Mouse (Mus musculus) heart, adult 8-10 months (tissue): Measurements from ENCODE around the gene Samd8. TPM values are rescaled to one million over a fixed set of nuclear protein-coding genes. Genes with fewer than 3 reads are reported as not detected.

Source experiments
- DNase-seq: peaks from one replicate; pipeline ENCODE4 v3.0.0; 2022; ENCODE audit warnings: low spot score
- total RNA-seq, 4 experiments: library from RNA; stranded (reverse); gene quantifications; 2 replicates each; pipeline ENCODE4 v1.2.4; 2022

Samd8 gene
- total RNA-seq, 4 experiments from 2014 or later = 29.6 to 38.3 (median 33.6) TPM

DNA sequence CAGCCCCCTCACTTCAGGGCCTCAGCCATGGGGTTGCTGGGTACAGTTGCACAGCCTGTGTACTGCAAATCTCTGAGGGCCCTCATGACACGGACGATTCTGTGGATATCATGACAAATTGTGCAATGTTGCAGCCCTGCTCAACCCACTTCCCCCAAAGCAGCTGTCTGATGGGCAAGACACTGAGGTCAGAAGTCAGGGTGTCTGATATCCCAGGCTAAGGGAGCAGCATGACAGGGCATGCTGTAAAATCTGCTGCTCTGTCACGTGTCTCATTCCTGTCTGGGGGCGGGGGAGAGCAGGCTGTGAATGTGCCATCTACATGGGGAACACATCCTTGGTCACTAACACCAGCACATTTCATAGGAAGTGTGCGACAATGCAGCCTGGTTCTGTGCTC, 5.2 kb upstream of the Samd8 start:
- no peak for DNase-seq

DNA sequence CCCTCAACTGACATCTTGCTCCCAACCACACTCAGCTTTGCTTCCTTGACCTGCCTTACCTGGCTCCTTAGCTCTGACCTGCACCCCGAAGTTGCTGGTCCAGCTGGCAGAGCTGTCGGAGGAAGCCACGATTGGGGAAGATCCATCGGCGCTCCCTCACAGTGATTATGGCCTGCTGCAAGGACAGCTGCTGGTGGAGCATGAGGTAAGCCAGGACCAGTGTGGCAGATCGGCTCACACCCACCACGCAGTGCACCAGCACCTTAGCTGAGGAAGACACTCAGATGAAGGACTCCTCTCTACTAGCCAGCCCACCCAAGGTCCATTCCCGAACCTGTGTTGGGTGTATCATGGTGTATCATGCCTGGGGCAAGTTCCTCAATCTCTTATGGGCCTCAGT, 4.1 kb upstream of the Samd8 start:
- DNase-seq = no peak

DNA sequence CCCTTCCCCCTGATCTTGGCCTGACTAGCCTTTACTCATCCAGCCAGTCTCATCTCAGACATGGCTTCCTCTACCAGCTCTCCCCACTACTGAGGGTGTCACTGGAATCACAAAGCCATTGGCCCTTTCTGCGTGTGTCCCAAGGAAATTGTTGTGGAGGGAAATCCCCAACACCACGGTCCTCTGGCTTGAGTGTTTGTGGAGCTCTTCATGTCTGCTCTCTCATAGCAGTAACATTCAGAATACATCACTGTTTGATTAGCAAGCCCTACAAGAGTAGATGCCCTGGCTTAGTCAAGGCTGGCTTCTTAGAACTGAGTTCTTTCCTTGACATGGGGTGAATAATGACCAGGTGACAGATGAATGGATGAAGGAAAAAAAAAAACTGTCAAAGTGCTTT, 3.5 kb upstream of the Samd8 start:
- DNase-seq = no peak

DNA sequence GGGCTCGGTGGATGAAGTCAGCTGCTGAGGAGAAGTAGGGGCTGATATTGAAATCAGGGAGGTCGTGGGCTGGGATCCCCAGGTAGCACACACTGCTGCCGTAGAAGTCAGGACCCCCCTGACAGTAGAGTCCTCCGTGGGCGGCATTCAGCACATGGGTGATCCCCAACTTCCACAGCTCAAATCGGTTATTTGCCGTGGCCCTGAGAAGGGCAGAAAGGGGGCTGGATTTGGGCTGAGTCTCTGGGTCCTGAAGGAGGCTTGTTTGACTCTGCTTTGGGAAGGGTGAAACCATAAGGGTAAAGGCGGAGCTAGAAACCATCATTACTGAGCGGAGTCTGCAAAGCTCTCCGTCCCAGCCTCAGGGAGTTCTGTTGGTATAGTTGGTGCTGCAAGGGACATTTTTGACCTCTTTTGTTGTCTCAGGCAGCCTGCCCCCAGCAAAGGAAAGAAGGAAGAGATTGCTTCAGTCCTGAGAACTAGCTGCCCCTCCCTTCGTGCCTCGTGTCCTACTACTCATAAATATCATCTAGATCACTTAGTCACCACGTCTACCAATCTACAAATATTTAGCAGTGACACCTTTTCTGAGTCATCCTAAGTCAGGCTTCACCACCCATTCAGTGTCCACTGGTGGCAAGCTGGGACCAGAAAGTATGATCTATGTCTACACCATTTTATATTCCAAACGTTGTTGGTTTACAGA, 2.7 kb upstream of the Samd8 start:
- no peak for DNase-seq

DNA sequence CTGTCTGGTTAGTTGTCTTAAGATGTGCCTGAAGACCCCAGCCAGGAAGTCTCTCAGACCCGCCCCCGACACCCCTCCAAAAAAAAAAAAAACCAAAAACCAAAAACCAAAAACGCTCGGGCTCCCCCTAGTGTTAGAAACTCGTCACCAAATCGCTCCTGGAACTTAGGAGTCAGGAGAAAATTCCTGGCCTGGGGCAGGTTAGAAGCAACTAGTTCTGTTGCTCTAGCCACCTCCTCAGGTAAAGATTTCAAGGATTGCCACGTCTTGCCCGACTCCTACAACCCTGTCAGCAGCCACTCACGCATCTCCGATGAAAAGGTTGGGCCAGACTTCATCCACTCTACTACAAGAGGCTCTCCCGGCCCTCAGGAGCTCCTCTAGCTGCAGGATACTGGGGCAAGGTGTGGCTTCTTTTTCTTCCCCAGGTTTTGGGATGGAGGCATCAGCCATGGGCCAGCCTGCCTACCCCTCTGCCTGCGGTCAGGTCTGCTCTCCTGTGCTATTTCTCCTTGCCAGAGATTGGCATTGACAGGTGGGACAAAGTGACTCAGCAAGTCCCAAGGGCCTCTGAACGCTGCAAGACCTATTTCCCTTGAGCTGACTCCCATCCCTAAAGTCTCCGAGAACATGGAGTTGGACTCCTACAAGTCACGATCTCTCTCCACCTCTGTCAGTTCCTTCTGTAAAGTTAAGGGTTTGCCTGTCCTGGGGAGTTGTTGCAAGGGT, 2.0 kb upstream of the Samd8 start:
- DNase-seq = peak; percentile 35

DNA sequence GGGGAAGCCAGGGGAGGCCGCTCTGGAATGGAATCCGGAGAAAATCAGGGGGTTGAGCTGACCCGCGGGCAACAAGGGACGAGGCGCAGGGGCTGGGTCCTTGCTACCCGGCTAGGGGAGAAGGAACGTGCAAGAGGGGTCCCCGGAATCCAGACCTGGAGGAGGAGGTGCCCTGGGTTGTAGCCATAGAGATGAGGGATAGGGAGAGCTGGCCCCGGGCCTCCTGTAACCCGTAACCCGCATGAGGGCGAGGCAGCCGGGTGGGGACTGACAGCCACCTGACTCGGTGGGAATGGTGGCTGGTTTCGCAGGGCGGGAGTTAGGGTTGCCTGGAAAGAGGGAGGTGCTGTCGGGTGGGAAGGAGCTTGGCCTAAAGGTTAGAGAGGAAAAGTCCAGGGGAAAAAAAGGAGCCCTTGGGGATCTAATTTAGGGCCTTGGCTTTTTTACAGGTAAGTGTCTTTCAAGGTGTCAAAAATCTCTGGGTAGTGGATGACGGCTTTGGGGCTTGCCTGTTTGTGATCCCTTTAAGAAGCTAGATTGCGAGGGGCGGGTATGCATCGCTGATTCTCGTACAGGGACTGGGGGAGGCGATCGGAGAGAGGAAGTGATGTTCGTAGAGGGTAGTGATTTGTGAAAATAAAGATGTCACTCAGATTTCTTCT, 681 bp downstream of the Samd8 start, which contains the start of gene Dusp13:
Gene Dusp13, minus strand, starts transcription at position 301 of the 662 bp plus-strand sequence.
- peak; percentile 65 for DNase-seq

DNA sequence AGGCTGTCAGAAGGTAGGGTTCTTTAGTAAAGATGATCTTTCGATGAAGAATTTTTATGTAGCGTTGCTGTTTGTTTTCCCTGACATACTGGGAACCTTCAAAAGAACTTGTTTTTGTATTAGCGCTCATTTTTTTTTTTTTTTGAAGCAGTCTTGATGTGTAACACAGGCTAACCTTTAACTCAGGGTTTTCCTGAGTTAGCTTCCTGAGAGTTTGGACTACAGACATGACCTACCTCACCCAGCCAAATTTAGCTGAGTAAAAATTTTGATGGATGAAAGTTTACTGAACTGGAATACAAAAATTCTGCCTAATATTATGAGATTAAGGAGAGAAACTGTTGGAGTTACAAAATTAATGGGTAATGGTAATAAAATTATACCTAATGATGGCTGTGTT, 2.1 kb downstream of the Samd8 start:
- DNase-seq = no peak

DNA sequence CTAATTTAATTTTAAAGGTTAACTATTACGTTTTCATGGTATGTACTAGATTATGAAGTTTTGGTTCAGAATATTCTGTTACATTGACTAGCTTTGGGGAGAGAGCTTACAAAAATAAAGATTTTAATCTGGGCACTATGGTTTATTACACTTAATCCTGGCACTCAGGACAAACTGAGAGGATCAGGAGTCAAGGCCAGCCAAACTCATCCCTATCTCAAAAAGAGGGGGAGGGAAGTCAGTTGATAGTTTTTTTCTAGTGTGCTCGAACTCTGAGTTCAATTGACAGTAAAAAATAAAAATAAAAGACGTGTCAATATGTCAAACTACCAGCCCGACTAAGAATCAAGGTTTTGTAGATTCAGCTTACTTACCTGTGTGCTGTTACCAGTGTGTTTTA, 3.0 kb downstream of the Samd8 start:
- DNase-seq = no peak

DNA sequence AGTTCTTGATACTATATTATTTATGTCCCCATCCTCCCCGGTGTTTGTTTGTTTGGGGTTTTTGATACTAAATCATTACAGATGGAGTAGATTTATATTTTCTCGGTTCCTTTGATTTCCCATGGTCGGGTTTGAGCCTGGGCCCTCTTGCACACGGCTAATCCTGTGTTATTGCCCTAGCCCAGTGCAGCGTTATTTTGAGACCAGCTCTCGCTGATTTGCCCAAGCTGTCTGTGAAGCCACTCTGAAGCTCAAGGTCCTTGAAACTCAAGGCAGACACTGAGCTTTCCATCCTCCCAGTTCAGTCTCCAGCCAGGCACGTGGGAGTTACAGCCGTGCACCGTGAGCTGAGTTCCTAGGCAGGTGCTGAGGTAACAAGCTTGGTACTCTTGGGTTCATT, 11.2 kb downstream of the Samd8 start:
- no peak for DNase-seq

DNA sequence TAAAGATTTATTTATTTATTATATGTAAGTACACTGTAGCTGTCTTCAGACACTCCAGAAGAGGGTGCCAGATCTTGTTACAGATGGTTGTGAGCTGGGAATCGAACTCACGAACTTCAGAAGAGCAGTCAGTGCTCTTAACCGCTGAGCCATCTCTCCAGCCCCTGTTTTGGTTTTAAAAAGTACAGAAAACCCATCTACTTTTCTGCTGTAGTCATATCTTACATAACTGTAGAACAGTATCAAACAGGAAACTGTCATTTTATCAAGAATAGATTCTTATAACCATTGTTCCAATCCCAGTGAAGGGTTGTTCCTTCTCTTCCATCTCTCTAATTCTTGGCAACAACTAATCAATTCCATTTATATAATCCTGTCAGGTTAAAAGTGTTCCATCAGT, 13.4 kb downstream of the Samd8 start:
- no peak for DNase-seq

DNA sequence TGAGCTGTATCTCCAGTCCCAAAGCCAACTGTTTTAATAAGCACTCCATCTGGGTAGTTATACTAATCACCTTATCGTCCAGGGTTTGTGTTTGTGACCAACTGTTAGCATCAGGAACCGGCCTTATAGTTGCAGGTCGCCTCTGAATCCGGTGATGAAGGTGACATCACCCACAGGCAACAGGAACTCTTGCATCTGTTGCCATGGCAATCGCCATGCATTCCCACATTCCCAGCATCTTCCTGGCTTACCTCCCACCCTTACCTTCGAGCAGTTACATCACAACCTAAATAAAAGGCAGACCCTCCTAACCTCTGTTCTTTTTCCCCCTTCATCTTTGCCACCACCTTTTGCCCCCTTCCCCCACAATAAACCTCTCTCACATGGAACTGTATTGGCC, 14.3 kb downstream of the Samd8 start:
- DNase-seq = no peak

DNA sequence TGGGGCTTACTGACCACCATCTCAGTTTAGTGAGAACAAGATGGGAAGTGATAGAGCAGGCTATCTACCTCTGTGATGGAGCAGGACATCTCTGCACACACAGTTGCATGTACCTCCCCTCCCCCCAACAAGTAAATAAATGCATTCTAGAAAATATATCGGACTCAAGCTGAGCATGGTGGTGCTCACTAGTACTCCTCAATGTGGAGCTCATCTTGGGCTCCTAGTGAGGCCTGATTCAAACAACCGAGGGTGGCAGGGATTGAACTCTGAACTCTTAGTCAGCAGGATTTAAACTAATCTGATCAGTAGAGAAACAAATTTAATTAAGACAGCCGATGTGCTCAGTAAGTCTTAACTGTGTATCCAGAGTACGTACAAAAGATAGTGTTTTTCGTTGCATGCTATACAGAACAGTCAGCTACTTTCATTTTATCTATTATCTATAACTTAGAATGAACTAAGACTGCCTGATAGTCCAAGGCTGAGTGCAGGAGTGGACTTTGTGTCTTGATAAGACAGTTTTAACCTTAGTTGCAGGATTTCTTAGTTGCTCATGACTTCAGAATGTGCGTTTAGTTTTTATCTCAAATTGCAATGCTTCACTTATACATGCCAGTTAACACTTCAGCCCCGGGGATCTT, 15.5 kb downstream of the Samd8 start:
- DNase-seq = no peak

DNA sequence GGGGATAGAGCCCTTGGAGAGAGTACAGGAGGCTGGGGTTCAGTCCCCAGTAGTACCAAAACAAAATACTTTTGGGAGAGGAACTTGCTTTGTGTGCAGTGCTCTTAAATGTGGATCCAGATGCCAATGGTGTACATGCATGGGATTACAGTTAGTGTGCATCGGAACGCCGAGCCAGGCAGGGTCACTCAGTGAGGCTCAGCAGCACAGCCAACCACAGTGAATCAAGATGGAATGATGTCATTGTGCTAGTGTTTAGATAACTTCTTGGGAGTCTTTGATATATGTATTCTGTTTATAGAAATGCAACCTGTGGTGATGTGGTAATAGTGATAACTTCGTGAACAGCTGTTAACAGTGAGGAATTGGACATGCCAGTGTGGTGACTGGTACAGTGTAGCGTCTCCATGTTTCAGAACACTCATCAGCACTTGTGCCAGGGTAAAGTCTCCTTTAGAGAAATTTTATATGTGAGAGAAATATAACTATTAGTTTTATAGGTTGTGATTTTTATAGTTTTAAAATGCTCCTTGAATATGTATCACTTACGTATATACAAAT, 16.1 kb downstream of the Samd8 start:
- DNase-seq = no peak

DNA sequence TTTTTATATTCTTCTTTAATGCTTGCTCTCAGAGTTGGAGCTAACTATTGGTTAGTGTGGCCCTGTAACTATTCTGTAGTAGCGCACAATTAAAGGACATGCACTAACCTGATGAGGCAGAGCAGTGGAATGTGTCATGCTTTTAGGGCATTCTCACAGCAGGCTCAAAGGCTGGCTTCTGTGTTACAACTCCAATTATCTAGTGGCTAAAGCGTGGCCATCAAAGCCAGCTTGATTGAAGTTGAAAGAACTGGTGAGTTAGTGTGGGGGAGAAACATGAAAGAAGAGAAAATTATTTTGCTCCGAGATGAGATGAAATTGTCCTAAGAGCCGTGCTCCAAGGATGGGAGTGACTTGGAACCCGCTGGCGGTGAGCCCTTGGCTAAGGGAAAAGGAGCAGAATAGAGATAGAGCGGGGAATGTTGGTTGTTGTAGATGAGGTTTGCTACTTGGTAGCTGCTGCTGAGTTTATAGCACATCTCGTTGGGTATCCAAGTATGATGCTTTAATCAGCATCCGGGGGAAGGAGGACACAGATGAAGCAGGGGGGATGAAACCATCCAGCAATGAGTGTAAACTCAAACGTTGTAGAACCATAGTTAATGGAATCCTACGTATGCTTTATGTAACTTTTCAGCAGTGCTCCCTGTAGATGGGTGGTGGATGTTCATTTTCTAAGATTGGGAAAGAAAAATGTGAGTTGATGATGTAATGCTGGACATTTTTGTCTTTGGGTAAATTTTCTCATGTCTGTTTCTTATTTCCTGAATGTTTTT, 22.4 kb downstream of the Samd8 start:
- DNase-seq = no peak

DNA sequence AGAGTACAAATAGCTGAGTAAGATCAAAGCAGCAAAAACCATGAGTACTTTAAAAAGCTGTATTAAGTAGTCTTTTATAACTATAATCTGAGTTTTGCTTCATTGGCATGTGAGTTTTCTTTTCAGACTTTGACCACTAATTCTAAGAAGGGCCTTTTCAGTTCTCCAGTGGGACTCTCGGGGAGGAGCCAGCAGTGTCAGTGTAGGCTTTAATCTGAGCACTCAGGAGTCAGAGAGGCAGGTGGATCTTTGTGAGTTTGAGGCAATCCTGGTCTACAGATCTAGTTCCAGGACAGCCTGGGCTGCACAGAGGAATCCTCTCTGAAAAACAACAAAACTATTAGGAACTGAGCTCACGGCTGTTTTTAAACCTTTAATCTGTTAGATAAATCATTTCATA, 23.6 kb downstream of the Samd8 start:
- DNase-seq = no peak

DNA sequence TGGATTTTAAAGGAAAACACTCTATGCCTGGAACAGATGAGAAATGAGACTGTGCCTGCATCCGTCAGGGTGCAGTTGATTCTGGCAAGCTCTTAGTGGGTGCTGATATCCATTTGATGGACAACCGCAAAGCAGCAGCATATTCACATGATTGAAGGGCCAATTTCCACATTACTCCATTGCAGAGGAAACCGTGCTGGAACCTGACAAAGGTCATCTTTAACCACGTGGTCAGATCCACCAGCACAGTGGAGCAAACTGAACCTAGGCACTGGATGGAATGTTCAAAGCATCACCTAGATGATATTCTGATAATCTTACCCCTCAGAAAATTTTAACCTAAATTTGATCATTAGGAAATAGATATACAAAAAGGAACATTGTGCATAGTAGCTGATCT, 25.9 kb downstream of the Samd8 start:
- no peak for DNase-seq

DNA sequence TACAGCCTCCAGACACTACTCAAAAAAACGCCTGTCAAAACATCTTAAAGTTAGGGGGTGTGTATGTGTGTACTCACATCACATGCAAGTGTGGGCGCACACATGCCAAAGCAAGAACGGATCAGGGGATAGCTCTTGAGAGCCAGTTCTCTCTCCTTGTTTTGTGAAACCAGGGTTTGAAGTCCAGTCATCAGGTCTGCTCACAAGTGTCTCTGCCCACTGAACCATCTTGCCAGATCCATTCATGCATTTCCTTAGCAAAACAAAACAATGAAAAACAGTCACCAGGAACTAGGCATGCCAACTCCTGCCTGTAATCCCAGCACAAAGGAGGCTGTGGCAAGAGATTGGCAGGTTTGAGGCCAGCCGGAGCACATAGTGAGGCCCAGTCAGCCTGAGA, 36.2 kb downstream of the Samd8 start:
- DNase-seq = no peak

DNA sequence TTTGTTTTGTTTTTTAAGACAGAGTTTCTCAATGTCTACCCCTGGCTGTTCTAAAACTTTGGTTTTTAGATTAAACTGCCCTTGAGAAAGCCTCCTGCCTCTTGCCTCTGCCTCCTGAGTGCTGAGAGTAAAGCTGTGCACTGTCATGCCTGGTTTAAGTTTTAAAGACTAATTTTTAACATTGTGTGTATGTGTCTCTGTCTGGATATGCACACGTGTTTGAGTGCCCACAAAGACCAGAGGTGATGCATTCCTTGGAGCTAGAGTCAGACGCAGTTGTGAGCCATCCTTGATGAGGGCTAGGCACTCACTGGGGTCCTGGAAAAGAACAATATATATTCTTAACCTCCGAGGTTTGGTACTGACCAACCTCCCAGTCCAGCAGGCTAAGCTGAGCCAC, 37.0 kb downstream of the Samd8 start:
- DNase-seq = no peak

DNA sequence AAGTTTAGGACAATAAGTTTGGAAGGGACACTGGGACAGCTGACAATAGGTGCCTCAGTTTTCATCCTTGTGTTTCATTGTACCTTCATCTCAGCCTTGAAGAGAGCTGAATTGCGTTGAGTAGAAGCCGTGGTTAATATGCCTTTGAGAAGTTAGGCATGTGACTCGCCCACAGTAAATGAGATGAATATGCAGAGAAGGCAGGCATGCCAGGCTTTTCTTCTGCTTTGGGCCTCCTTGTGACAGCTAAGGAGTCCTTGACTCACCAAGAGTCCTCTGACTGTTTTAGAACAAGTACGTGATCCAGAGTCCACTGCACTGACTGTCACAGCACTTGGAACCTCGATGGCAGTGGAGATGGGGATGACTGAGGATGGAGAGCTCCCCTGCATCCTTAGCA, 37.8 kb downstream of the Samd8 start:
- DNase-seq = no peak

DNA sequence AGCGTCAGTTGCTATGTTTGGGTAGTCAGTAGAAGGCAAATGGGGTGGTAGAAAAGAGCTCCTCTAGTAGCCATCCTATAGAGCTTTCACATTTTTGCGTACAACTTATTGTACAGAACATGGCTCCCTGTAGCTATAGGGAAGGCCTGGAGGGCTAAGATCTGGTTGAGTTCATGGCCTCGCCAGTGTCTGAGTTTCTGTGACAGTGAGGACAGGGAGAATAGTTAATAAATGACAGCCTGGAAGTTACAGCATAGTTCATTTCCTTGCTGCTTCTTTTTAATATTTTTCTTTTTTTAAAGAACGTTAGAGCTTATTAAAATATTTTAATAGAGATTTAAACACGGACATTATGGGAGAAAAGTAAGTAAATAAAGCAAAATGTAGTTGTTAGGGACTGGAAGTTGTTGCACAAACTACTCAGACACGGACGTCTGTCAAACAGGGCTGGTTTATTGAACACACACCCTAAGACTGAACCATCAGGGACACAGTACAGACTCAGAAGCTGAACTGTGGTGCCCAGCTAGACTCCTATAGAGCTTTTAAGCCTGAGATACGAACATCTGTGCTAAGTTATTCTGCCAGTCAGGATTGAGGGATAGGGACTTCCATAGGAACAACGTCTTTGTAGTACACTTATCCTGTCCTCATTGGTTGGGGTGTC, 40.4 kb downstream of the Samd8 start:
- DNase-seq = no peak

DNA sequence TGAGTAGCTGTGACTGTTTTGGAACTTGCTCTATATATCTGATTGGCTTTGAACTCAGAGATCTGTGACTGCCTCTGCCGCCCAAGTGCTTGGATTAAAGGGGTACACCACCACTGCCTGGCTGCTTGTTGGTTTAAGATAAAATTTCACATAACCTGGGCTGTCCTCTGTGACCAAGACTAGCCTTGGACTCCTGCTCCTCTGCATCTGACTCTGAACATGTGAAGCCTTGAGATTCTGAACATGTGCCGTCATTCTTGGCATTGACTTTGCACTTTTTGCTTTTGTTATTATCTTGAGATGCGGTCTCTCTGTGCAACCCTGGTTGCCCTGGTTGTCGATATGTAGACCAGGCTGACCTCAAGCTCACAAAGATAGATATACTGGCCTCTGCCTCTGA, 41.4 kb downstream of the Samd8 start:
- DNase-seq = no peak
